Mouse (Mus musculus): ENCODE results near the gene H2afv.

GRCm38 (mm10) chr11:6488041-6488684 is 43.9 kb upstream of the H2afv start:
- no peak for TF ChIP-seq POLR2A (IDR thresholded peaks at IDR 0.05; ENCODE audit: low read depth, low read length)
- no peak for TF ChIP-seq CTCF (IDR thresholded peaks at IDR 0.05; ENCODE audit: extremely low read depth, insufficient read depth, insufficient read length, insufficient replicate concordance)

Measured in spleen, adult 2 months (tissue).